Mouse (Mus musculus): ENCODE measurements at regions not wholly inside any gene's neighbourhood (a gene's known extent, or its start where the extent isn't known, plus 50 kb on each side); places are given as distances from the start of the nearest gene placed in this dataset.

DNA sequence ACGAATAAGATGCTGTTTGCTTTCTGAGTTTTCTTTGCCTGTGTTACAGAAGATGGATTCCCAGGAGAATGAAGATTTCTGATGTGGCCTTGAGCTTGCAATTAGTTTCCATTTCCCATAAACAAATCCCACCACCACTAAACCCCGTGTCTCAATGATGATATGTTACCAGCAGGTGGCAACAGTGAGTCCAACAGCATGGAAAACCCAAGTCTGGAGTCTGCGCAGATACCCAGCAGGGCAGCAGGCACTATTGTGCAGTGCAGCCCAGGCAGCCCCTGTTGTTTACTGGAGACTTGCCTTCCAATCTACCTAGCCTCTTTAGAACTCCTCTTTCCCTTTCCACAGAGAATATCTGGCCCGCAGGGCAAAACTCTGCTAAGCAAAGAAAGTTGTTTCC lies 62.7 kb downstream of the Bmp2 start:
- DNase-seq (ENCODE audit: low read depth, low spot score): no peak

- no peak for DNase-seq (ENCODE audit: low read depth, low spot score)
These were observed 63.3 kb downstream of the Bmp2 start for GRCm38 (mm10) chr2:133615299-133615698.

- no peak for DNase-seq (ENCODE audit: low read depth, low spot score)
These were observed 65.4 kb downstream of the Bmp2 start for GRCm38 (mm10) chr2:133617317-133617835.

GRCm38 (mm10) chr2:133622523-133622922 lies 70.6 kb downstream of the Bmp2 start:
- no peak for DNase-seq (ENCODE audit: low read depth, low spot score)

GRCm38 (mm10) chr2:133625542-133625941 lies 73.6 kb downstream of the Bmp2 start:
- no peak for DNase-seq (ENCODE audit: low read depth, low spot score)

DNA sequence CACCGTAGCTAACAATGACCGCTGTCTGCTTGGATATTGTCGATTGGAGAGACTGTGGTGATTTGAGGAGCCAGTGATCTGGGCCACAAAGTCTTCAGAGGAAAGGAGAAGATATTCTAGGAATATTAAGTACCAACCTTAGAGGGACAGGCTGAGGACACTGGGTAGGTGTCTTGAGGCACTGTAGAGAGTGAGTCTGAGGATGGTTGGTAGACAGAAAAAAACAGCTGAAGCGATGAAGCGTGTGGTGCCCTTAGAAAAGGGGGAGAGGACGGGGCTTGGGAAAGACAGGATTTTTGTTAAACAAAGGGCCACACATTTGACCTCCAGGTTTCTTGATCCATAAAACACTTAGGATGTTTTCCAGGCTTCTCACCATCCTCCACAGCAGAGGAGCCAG lies 76.9 kb downstream of the Bmp2 start:
- DNase-seq (ENCODE audit: low read depth, low spot score): no peak

- no peak for DNase-seq (ENCODE audit: low read depth, low spot score)
These were observed 83.5 kb downstream of the Bmp2 start for GRCm38 (mm10) chr2:133635434-133635833.

DNA sequence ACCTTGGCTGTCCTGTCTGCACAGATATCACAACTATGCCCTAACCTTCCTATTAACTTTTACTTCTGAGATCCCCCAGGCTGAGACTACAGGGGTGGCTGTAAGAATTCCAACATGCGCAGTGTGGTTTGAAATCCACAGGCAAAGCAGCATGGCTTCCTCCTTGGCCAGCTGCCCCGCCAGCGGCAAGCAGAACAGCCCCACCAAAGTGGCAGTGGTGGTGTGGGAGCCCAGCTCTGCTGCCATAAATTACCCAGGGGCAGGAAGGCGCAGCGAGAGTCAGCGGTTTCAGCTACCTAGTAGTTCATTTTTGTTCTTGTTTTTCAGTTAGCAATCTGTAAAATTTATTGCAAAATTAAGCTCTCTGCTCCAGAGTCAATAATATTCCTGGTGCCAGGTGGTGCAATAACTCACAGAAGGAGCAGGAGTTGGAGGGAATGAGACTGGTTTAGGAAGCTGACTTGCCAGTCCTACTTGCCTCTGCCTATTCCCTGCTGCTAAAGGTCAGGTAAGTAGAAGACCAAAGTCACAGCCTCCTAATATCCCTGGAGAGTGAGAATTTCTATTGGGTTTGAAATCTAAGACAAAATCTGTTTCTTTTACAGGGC lies 98.0 kb downstream of the Bmp2 start:
- no peak for DNase-seq (ENCODE audit: low read depth, low spot score)

- no peak for DNase-seq (ENCODE audit: low read depth, low spot score)
These were observed 114.5 kb downstream of the Bmp2 start for GRCm38 (mm10) chr2:133666331-133667054.

- DNase-seq (ENCODE audit: low read depth, low spot score): no peak
These were observed 115.1 kb downstream of the Bmp2 start for GRCm38 (mm10) chr2:133667055-133667395.

DNA sequence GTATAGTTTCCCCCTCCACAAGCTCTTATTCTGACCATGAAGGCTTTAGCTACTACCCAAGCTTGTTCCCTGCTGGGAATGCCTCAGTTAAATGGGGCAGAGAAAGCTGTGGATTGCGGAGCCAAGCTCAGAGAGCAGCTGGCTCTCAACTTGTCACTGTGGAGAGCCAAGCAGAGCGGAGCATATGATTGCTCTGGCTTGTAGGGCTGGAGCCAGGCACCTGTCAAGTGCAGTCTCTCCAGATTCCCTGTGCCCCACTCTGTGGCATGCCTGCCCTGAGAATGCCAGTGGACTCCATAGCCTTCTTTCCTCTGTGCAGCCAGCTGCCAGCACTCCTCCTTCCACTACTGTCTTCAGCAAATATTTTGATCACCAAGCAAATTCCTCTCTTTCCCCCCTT lies 117.9 kb downstream of the Bmp2 start:
- peak; percentile 14 for DNase-seq (ENCODE audit: low read depth, low spot score)

GRCm38 (mm10) chr2:133671528-133671927 lies 119.6 kb downstream of the Bmp2 start:
- DNase-seq (ENCODE audit: low read depth, low spot score): no peak

- DNase-seq (ENCODE audit: low read depth, low spot score): no peak
These were observed 132.4 kb downstream of the Bmp2 start for GRCm38 (mm10) chr2:133684367-133684766.

- DNase-seq (ENCODE audit: low read depth, low spot score): no peak
These were observed 136.3 kb downstream of the Bmp2 start for GRCm38 (mm10) chr2:133688121-133688787.

- no peak for DNase-seq (ENCODE audit: low read depth, low spot score)
These were observed 136.8 kb downstream of the Bmp2 start for GRCm38 (mm10) chr2:133688788-133689155.

DNA sequence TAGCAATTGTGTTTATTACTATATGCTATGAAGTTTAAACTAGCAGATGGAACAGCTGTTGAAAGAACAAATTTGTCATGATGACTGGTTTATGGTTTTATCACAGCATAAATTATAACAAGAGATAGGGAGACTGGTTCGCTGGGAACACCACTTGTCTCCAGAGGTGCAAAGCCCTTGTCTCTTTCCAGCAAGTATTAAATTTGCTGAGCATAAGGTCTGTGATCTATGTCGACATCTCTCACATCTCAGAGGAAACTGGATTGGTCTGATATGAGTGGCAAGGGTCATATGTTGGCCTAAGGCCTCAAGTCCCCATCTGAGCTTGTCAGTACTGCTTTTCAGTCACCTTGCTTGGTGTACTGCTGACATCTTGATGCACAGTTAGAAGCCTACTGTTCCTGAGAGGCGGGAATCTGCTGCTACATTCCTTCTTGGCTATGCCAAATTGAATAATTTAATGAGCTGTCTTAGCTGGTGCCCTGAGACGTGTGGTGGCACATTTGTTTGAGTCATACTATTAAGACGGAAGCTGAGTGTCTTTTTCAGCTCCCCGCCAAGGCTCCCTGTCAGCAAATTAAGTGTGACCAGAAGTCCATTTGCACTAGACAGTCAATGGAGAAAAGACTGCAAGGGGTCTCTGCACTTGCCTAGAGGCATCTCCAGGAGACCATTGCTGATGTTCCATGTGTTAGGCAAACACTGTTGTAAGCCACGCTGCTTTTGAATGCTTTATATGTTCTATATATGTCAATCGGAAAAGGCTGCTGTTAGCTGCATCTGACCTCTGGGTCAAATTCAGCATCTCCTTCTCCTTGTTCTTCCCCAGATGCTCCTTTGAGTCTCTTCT lies 157.0 kb downstream of the Bmp2 start:
- DNase-seq (ENCODE audit: low read depth, low spot score): no peak

- no peak for DNase-seq (ENCODE audit: low read depth, low spot score)
These were observed 164.3 kb downstream of the Bmp2 start for GRCm38 (mm10) chr2:133716243-133716642.

- no peak for DNase-seq (ENCODE audit: low read depth, low spot score)
These were observed 165.1 kb downstream of the Bmp2 start for GRCm38 (mm10) chr2:133717076-133717475.

GRCm38 (mm10) chr2:133724310-133724709 lies 172.4 kb downstream of the Bmp2 start:
- no peak for DNase-seq (ENCODE audit: low read depth, low spot score)

- no peak for DNase-seq (ENCODE audit: low read depth, low spot score)
These were observed 172.8 kb downstream of the Bmp2 start for GRCm38 (mm10) chr2:133724757-133725156.

DNA sequence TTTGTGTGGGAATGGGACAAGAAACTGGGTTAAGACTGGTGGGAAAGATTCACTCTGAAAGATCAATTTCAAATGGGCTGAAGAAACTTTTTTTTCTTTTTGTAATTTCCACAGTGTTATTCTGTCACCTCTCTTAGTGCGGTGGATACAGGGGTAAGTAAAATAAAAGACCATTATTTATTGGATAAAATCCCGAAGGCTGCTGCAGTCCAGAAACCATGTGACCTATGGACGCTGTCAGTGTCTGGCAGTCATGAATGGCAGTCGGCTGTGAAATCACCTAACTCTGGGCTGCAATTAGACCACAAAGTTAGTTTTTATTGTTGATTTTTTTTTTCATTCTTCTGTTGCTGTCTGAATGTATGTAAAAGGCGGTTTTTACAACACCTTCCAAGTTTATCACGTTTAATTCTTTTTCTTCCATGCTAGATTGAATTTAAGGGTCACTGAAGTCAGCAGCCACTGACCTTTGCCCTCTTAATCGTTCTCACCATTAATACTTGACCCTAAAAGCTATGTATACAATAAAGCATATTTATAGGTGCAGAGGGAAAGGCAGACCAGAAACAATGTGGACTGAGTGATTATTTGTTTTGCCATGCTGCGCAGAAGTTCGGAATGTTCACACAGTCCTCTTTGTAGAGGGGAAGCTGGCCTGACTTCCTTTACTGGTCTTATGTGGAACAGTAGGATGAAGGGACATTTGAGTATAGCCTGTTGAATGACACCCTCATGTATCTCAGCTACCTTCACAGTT lies 182.7 kb downstream of the Bmp2 start:
- DNase-seq (ENCODE audit: low read depth, low spot score): no peak

Data from brain, embryonic 18.5 days (tissue).